Mouse (Mus musculus): ENCODE measurements around the gene Lrguk.

DNA sequence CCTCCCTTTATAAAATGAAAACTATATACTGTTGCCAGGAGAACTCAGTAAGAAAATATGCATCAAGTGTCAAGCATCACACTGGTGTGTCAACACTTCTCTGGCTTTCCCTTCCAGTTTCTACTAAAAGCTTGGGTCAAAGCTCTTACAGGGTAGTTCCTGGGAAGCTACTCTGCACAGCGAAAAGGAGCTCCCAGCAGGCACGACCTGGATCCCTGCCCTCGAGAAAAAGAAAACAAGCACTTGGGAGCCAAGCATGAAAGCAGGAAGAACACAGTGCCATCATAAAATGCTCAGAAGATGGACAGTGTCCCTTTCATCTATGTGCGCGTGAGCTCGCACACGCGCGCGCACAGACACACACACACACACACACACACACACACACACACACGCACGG is 144.0 kb downstream of the Lrguk start:
- TF ChIP-seq CTCF (IDR thresholded peaks at IDR 0.05 in 2 of 3, conservative IDR thresholded peaks at IDR 0.05 in 1 of 3; ENCODE audit: control insufficient read depth in 1 of 3, insufficient read depth in 1 of 3, low read depth in 2 of 3, low read length in 3 of 3, poor library complexity in 1 of 3, severe bottlenecking in 1 of 3) (no peak), CHD2 (IDR thresholded peaks at IDR 0.05; ENCODE audit: low read length) (no peak), MYC (IDR thresholded peaks at IDR 0.05; ENCODE audit: low read depth, low read length) (no peak)
